Mouse (Mus musculus) hindbrain, postnatal 0 days (tissue): ENCODE data around the gene Wdr18. TPM values are rescaled to one million over a fixed set of nuclear protein-coding genes. Genes with fewer than 3 reads are reported as not detected.
A peak's percentile ranks its signal among the peaks of the same experiment; 100 is the strongest.
"Not testable (repeated sequence)": the region's sequence is repeated elsewhere in the genome, so short reads cannot be mapped to it uniquely, and the experiment has no call there.

ENCODE experiments used
- ATAC-seq: fragments of 200-750 bp; cut with Nextera tagmentation; 2 replicates; pipeline ENCODE4 v1.8.0; 2017; ENCODE audit warnings: mild to moderate bottlenecking, moderate TSS enrichment, moderate library complexity
- DNase-seq: peaks from one replicate; pipeline ENCODE4 v3.0.0-alpha.2; 2015; ENCODE audit warnings: low spot score
- H3K27ac ChIP-seq: fragments of 300-500 bp; sonication (generic); 2 replicates; pipeline ENCODE4 v1.5.1; 2014; ENCODE audit warnings: mild to moderate bottlenecking
- H3K27me3 ChIP-seq: fragments of 300-500 bp; sonication (generic); 2 replicates; pipeline ENCODE4 v1.6.1; 2014; ENCODE audit warnings: low read length, mixed read lengths; ENCODE audit not compliant: insufficient read depth
- H3K36me3 ChIP-seq: fragments of 300-500 bp; sonication (generic); 2 replicates; pipeline ENCODE4 v1.6.1; 2014; ENCODE audit warnings: low read length, mixed read lengths; ENCODE audit not compliant: insufficient read depth
- H3K4me1 ChIP-seq: fragments of 300-500 bp; sonication (generic); 2 replicates; pipeline ENCODE4 v1.6.1; 2014; ENCODE audit warnings: antibody characterized with exemption, low read length, mixed read lengths; ENCODE audit not compliant: insufficient read depth
- H3K4me2 ChIP-seq: fragments of 300-500 bp; sonication (generic); 2 replicates; pipeline ENCODE4 v1.6.1; 2014; ENCODE audit warnings: low read depth, mild to moderate bottlenecking, low read length, moderate library complexity, mixed read lengths
- H3K4me3 ChIP-seq: fragments of 300-500 bp; sonication (generic); 2 replicates; pipeline ENCODE4 v1.5.1; 2014; ENCODE audit warnings: low read length
- H3K9ac ChIP-seq: fragments of 300-500 bp; sonication (generic); replicated peaks from 2 replicates; pipeline ENCODE4 v1.6.1; 2014; ENCODE audit warnings: mild to moderate bottlenecking, low read length, moderate library complexity, mixed read lengths
- H3K9me3 ChIP-seq: fragments of 300-500 bp; sonication (generic); 2 replicates; pipeline ENCODE4 v1.6.1; 2016; ENCODE audit warnings: low read length, mixed read lengths
- CTCF ChIP-seq: IDR thresholded peaks from 2 replicates; pipeline ENCODE4 v1.5.1; 2016; ENCODE audit warnings: antibody characterized with exemption, control low read depth, low read depth
- WGBS: fragments of 180-500 bp; shearing (Covaris S2); extraction: QIAGEN DNeasy Blood & Tissue Kit; methylation state at CpG from one replicate; pipeline ENCODE4 v1.1.7; 2014; 5-methylcytosine and 5-hydroxymethylcytosine counted together
- polyA plus RNA-seq: library from polyadenylated mRNA; unstranded; fragments of >200 nt; fragmentation: Nextera tagmentation; extraction: Ambion mirVana; gene quantifications from 2 replicates; pipeline ENCODE4 v1.2.1, GENCODE M21; 2015
- total RNA-seq: library from RNA; depleted of rRNA; stranded (reverse); fragments of >200 nt; gene quantifications from 2 replicates; pipeline ENCODE4 v1.2.3, GENCODE M21; 2014

Wdr18 gene
- total and polyA plus RNA-seq, 2 experiments from 2014 or later = 74.6 to 109 TPM

- no peak for TF ChIP-seq CTCF
- 20% methylated on average over 4 of the region's 4 CpGs for WGBS
- DNase-seq = no peak
- no peak overlapping the region for H3K4me3 ChIP-seq
- no peaks in the 10 kb centered on the region for H3K9me3 ChIP-seq
- H3K9ac ChIP-seq = no peak overlapping the region
- H3K4me2 ChIP-seq = no peak overlapping the region
- peaks cover 5% of the 10 kb centered on the region; the same call in 1 of the 2 replicates for H3K4me1 ChIP-seq
- H3K36me3 ChIP-seq = peaks cover 9% of the 10 kb centered on the region
- ATAC-seq = no peak
- no peak overlapping the region for H3K27ac ChIP-seq
- H3K27me3 ChIP-seq = no peaks in the 10 kb centered on the region
These were observed 3.3 kb upstream of the Wdr18 start for GRCm38 (mm10) chr10:79956643-79957154.

DNA sequence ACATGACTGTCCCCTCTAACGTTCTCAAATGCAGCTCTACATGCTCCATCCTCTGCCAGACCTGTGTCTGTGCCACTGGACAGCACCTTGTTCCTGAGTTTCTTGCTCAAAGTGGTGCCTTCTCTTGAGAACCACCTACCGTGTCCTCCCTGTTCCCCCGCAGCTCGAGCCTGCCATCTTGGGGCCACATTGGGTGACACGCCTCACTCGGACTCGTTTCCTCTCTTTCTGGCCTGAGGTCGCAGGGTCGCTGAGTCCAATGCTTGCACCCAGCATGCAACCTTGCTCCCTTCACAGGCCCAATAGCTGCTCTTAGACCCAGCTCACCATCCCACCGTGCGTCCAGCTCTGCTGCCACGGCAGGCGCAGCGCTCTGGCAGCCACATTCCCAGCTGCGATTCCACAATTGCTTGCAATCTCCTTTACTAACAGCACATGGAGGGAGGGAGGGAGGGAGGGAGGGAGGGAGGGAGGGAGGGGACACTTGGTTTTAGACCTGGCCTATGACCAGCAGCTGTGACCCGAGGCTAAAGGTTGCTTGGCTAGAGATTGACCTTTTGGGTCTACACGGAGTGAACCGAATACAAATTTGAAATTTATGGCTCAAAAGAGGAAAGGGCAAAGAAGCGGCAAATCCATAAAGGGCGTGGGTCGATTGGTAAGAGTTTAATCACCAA is 1.7 kb upstream of the Wdr18 start:
- Histone ChIP-seq H3K27me3 (no peaks in the 10 kb centered on the region), H3K4me2 (no peak overlapping the region), H3K27ac (no peak overlapping the region), H3K9ac (no peak overlapping the region), H3K4me3 (no peak overlapping the region), H3K36me3 (peaks cover under 1% of the 10 kb centered on the region; the same call in 1 of the 2 replicates), H3K4me1 (peaks cover 5% of the 10 kb centered on the region; the same call in 1 of the 2 replicates), H3K9me3 (no peaks in the 10 kb centered on the region)
- WGBS = 11% methylated on average over 21 of the region's 21 CpGs
- ATAC-seq (no peak), DNase-seq (peak; percentile 61)
- TF ChIP-seq CTCF = peak; percentile 92

- H3K4me2 ChIP-seq = peak overlapping the region; percentile 73
- H3K9ac ChIP-seq, H3K4me3 ChIP-seq, H3K9me3 ChIP-seq, H3K27me3 ChIP-seq, H3K4me1 ChIP-seq, H3K27ac ChIP-seq, DNase-seq, ATAC-seq, H3K36me3 ChIP-seq: not testable (repeated sequence)
- WGBS = 36% methylated on average over 10 of the region's 10 CpGs
These were observed 540 bp upstream of the Wdr18 start for GRCm38 (mm10) chr10:79959412-79959811.

DNA sequence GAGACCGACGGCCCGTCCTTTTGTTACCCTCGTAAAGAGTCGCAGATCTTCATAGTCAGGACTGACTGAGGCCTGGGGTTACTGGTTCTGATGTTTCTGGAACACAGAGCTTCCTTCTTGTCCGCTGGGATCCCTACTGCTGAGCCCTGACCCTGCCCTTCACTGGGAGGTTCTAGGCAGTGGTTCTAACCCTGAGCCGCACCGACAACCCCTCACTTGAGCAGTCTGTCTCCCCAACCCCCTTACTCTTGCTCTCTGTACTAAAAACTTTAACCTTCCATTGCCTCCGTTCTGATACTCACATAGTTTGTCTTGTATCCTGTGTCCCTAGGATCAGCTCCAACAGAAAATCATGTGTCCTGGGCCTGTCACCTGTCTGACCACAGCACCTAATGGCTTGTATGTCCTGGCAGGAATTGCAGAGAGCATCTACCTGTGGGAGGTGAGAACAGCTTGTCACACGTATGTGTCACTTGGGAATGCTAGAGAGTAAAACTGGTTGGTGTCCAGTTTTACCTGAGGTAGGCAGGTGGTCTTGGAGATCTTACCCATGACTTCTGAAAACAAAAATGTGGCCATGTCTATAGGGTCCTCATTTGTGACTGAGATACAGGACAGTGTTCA is 831 bp downstream of the Wdr18 start:
- Histone ChIP-seq H3K36me3 (peaks cover 21% of the 10 kb centered on the region), H3K9ac (peak overlapping the region; percentile 77), H3K4me1 (peaks cover 5% of the 10 kb centered on the region; the same call in 1 of the 2 replicates), H3K4me2 (peak overlapping the region; percentile 73), H3K9me3 (no peaks in the 10 kb centered on the region), H3K4me3 (peak overlapping the region; percentile 97), H3K27me3 (no peaks in the 10 kb centered on the region), H3K27ac (peak overlapping the region; percentile 79; the same call in 1 of the 2 replicates)
- TF ChIP-seq CTCF = no peak
- DNase-seq (no peak), ATAC-seq (no peak)
- 20% methylated on average over 10 of the region's 10 CpGs for WGBS

GRCm38 (mm10) chr10:79964727-79965126 is 4.8 kb downstream of the Wdr18 start:
- ATAC-seq = no peak
- Histone ChIP-seq H3K4me3 (no peak overlapping the region), H3K27ac (no peak overlapping the region), H3K4me2 (no peak overlapping the region), H3K9ac (no peak overlapping the region), H3K4me1 (peaks cover 8% of the 10 kb centered on the region), H3K9me3 (no peaks in the 10 kb centered on the region), H3K36me3 (peaks cover 41% of the 10 kb centered on the region), H3K27me3 (no peaks in the 10 kb centered on the region)
- TF ChIP-seq CTCF = no peak
- no peak for DNase-seq
- 98% methylated on average over 7 of the region's 7 CpGs for WGBS

- Histone ChIP-seq H3K4me1 (peaks cover 8% of the 10 kb centered on the region), H3K9me3 (no peaks in the 10 kb centered on the region), H3K36me3 (peaks cover 41% of the 10 kb centered on the region), H3K27me3 (no peaks in the 10 kb centered on the region), H3K27ac (no peak overlapping the region), H3K4me2 (no peak overlapping the region), H3K4me3 (no peak overlapping the region), H3K9ac (no peak overlapping the region)
- no peak for ATAC-seq
- DNase-seq = no peak
- 90% methylated on average over 5 of the region's 5 CpGs for WGBS
- no peak for TF ChIP-seq CTCF
These were observed 5.4 kb downstream of the Wdr18 start for GRCm38 (mm10) chr10:79965325-79965724.
